ENCODE assay signal across 8 mouse cellular contexts in genomic region chr3:87508205-87508901, GRCm38 (mm10). TPM values are rescaled to one million over a fixed set of nuclear protein-coding genes. Genes with fewer than 3 reads are reported as not detected.
A peak's percentile ranks its signal among the peaks of the same experiment; 100 is the strongest.
DNase-seq lines count a peak whose midpoint lies in the region; ATAC-seq and TF ChIP-seq lines count a peak whose summit lies in the region.

No protein-coding gene starts in this region.

- H3K4me1 ChIP-seq in bone marrow macrophage, adult 2 months (ENCODE audit: control insufficient read depth, insufficient read depth, low read length) = peaks cover 37% of the 10 kb centered on the region
- no peaks in the 10 kb centered on the region for H3K4me1 ChIP-seq in embryonic fibroblast, embryonic 13.5 days (ENCODE audit: control insufficient read depth, insufficient read depth, low read length)
- peaks cover 33% of the 10 kb centered on the region for H3K4me1 ChIP-seq in heart, embryonic 12.5 days (replicated peaks)
- H3K4me1 ChIP-seq in kidney, embryonic 15.5 days = peaks cover 21% of the 10 kb centered on the region
- peaks cover 14% of the 10 kb centered on the region; the same call in 1 of the 2 replicates for H3K4me1 ChIP-seq in limb, embryonic 15.5 days
- H3K4me1 ChIP-seq in midbrain, postnatal 0 days (ENCODE audit: insufficient read depth, low read length) = no peaks in the 10 kb centered on the region

- TF ChIP-seq POLR2A in bone marrow macrophage, adult 2 months (IDR thresholded peaks at IDR 0.05; ENCODE audit: borderline replicate concordance, low read depth, low read length) = no peak
- no peak for TF ChIP-seq POLR2A in embryonic fibroblast, embryonic 13.5 days (IDR thresholded peaks at IDR 0.05; ENCODE audit: low read depth, low read length)

- TF ChIP-seq CTCF in bone marrow macrophage, adult 2 months (IDR thresholded peaks at IDR 0.05; ENCODE audit: low read depth, low read length) = peak; percentile 80
- TF ChIP-seq CTCF in embryonic fibroblast, embryonic 13.5 days (IDR thresholded peaks at IDR 0.05; ENCODE audit: borderline replicate concordance, insufficient read depth, low read length) = peak; percentile 64
- TF ChIP-seq CTCF in midbrain, postnatal 0 days (IDR thresholded peaks at IDR 0.05) = peak; percentile 92

- ATAC-seq in heart, embryonic 12.5 days (ENCODE audit: insufficient number of reproducible peaks, low FRiP score) = peak; percentile 71
- peak; percentile 76 for ATAC-seq in kidney, embryonic 15.5 days (replicated peaks; ENCODE audit: low FRiP score)
- no peak; the same call in 1 of the 2 replicates for ATAC-seq in limb, embryonic 15.5 days (ENCODE audit: insufficient number of reproducible peaks, low FRiP score, low TSS enrichment, low read depth)
- ATAC-seq in midbrain, postnatal 0 days (ENCODE audit: low FRiP score) = peak; percentile 76

- no peak overlapping the region for H3K4me3 ChIP-seq in bone marrow macrophage, adult 2 months (ENCODE audit: insufficient read depth, low read length)
- no peak overlapping the region for H3K4me3 ChIP-seq in embryonic fibroblast, embryonic 13.5 days (ENCODE audit: insufficient read depth, low read length)
- H3K4me3 ChIP-seq in heart, embryonic 12.5 days = peak overlapping the region; percentile 22; the same call in 1 of the 2 replicates
- peak overlapping the region; percentile 9 for H3K4me3 ChIP-seq in kidney, embryonic 15.5 days (replicated peaks)
- H3K4me3 ChIP-seq in limb, embryonic 15.5 days = no peak overlapping the region
- no peak overlapping the region for H3K4me3 ChIP-seq in midbrain, postnatal 0 days (ENCODE audit: low read depth, low read length)

- H3K9ac ChIP-seq in heart, embryonic 12.5 days = 0 out of 2 replicates have a peak overlapping the region, but pooled peaks have one; percentile 15
- no peak overlapping the region for H3K9ac ChIP-seq in kidney, embryonic 15.5 days
- peak overlapping the region; percentile 18; the same call in 1 of the 2 replicates for H3K9ac ChIP-seq in limb, embryonic 15.5 days
- no peak overlapping the region for H3K9ac ChIP-seq in midbrain, postnatal 0 days (replicated peaks; ENCODE audit: low read length, poor library complexity, severe bottlenecking)

- H3K27me3 ChIP-seq in heart, embryonic 12.5 days (replicated peaks) = peaks cover 19% of the 10 kb centered on the region
- no peaks in the 10 kb centered on the region; the same call in 1 of the 2 replicates for H3K27me3 ChIP-seq in kidney, embryonic 15.5 days
- no peaks in the 10 kb centered on the region for H3K27me3 ChIP-seq in limb, embryonic 15.5 days
- no peaks in the 10 kb centered on the region for H3K27me3 ChIP-seq in midbrain, postnatal 0 days (ENCODE audit: insufficient read depth, low read length)

- WGBS in heart, embryonic 12.5 days = 24% methylated on average over 17 of the region's 17 CpGs
- WGBS in kidney, embryonic 15.5 days = 32% methylated on average over 17 of the region's 17 CpGs
- WGBS in limb, embryonic 15.5 days = 33% methylated on average over 17 of the region's 17 CpGs
- WGBS in midbrain, postnatal 0 days = 23% methylated on average over 17 of the region's 17 CpGs

- H3K4me2 ChIP-seq in heart, embryonic 12.5 days = peak overlapping the region; percentile 56
- peak overlapping the region; percentile 47 for H3K4me2 ChIP-seq in kidney, embryonic 15.5 days
- H3K4me2 ChIP-seq in limb, embryonic 15.5 days = peak overlapping the region; percentile 28
- no peak overlapping the region for H3K4me2 ChIP-seq in midbrain, postnatal 0 days (ENCODE audit: low read depth, low read length, poor library complexity, severe bottlenecking)

- no peaks in the 10 kb centered on the region for H3K36me3 ChIP-seq in heart, embryonic 12.5 days
- no peaks in the 10 kb centered on the region for H3K36me3 ChIP-seq in kidney, embryonic 15.5 days
- no peaks in the 10 kb centered on the region for H3K36me3 ChIP-seq in limb, embryonic 15.5 days
- H3K36me3 ChIP-seq in midbrain, postnatal 0 days (ENCODE audit: insufficient read depth, low read length) = no peaks in the 10 kb centered on the region

- H3K9me3 ChIP-seq in heart, embryonic 12.5 days (replicated peaks) = no peaks in the 10 kb centered on the region
- no peaks in the 10 kb centered on the region for H3K9me3 ChIP-seq in kidney, embryonic 15.5 days (replicated peaks)
- no peaks in the 10 kb centered on the region for H3K9me3 ChIP-seq in limb, embryonic 15.5 days
- no peaks in the 10 kb centered on the region for H3K9me3 ChIP-seq in midbrain, postnatal 0 days (ENCODE audit: low read length)

- no peak overlapping the region for H3K27ac ChIP-seq in bone marrow macrophage, adult 2 months (ENCODE audit: insufficient read depth, low read depth, low read length)
- no peak overlapping the region for H3K27ac ChIP-seq in embryonic fibroblast, embryonic 13.5 days (ENCODE audit: insufficient read depth, low read length)
- H3K27ac ChIP-seq in heart, embryonic 12.5 days (ENCODE audit: poor library complexity, severe bottlenecking) = no peak overlapping the region
- no peak overlapping the region for H3K27ac ChIP-seq in kidney, embryonic 15.5 days
- H3K27ac ChIP-seq in limb, embryonic 15.5 days = no peak overlapping the region
- no peak overlapping the region for H3K27ac ChIP-seq in midbrain, postnatal 0 days (ENCODE audit: low read depth, low read length)

- peak; percentile 93 to 95 for DNase-seq in B cell, adult 2 months
- peak; percentile 89 for DNase-seq in midbrain, postnatal 0 days (ENCODE audit: low spot score)
- DNase-seq in spleen, postnatal 14 days (ENCODE audit: low spot score in 2 of 2) = peak; percentile 59 to 78

RNA-seq across cellular contexts. Expression of gene Etv3, which starts 16.9 kb away (rescaled TPM):
- polyA plus RNA-seq in bone marrow macrophage, adult 2 months (2012; ENCODE audit: insufficient read depth, insufficient read length, missing spikeins) = 57.2 and 59.6 TPM in 2 replicates
- 10.8 and 10.9 TPM in 2 replicates for polyA plus RNA-seq in embryonic fibroblast, embryonic 13.5 days (2011; ENCODE audit: insufficient read length, low read depth, missing spikeins)
- polyA plus RNA-seq in heart, embryonic 12.5 days (2016; fragmentation: Nextera tagmentation; extraction: Ambion mirVana) = 13.9 and 14.0 TPM in 2 replicates
- polyA plus RNA-seq in kidney, embryonic 15.5 days (2015; fragmentation: Nextera tagmentation; extraction: Ambion mirVana) = 14.4 and 15.7 TPM in 2 replicates
- 22.7 and 27.7 TPM in 2 replicates for polyA plus RNA-seq in limb, embryonic 15.5 days (2015; fragmentation: Nextera tagmentation; extraction: Ambion mirVana)
- total RNA-seq in midbrain, postnatal 0 days (2014; rRNA removed) = 9.8 and 13.6 TPM in 2 replicates
- 5.9 and 7.9 TPM in 2 replicates for polyA plus RNA-seq in midbrain, postnatal 0 days (2015; fragmentation: Nextera tagmentation; extraction: Ambion mirVana)

Comparison
In these comparisons a context has a peak if more than half of its experiments do, and no peak if none do; other contexts are left out.
1. H3K4me3 ChIP-seq: peak in heart, embryonic 12.5 days (single experiment) and kidney, embryonic 15.5 days (single experiment); none in bone marrow macrophage, adult 2 months (single experiment), embryonic fibroblast, embryonic 13.5 days (single experiment), limb, embryonic 15.5 days (single experiment) and midbrain, postnatal 0 days (single experiment).
2. H3K9ac ChIP-seq: peak in heart, embryonic 12.5 days (single experiment) and limb, embryonic 15.5 days (single experiment); none in kidney, embryonic 15.5 days (single experiment) and midbrain, postnatal 0 days (single experiment).
3. Peak in every context shown above with its lines, with median percentiles within 50 percentile points of each other: DNase-seq and CTCF ChIP-seq.